26 mouse cellular contexts compared by ENCODE assay signal in the genomic region with DNA sequence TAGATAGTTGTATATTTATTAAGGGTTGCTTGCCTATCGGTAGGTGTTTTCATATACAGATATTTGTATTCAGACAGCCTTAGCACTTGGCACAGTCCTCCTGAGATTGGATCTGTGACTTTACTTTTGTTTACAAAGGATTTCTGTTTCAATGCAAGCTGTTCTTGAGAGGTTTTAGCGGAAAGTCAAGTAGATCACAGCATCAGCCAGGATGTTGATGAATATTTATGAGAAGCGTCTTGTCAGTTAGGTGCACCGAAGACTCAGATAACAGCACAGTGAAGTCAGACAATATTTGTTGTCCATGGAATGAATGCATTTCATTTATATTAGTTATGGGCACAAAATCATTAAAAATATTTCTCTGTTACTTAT. TPM values are rescaled to one million over a fixed set of nuclear protein-coding genes. Genes with fewer than 3 reads are reported as not detected.
DNase-seq lines count a peak whose midpoint lies in the region; ATAC-seq lines count a peak whose summit lies in the region.
"Had no signal": no experiment of that assay in that cellular context is flagged by ENCODE, and none has a peak within 500 bp of the region (broad histone marks: within the 10 kb centered on the region; RNA-seq: fewer than 3 reads in every experiment).

No protein-coding gene starts in this region.

- H3K27ac ChIP-seq in forebrain, embryonic 14.5 days (ENCODE audit: low read depth, low read length), result no peak overlapping the region
- no peak overlapping the region for H3K27ac ChIP-seq in forebrain, embryonic 10.5 days
- H3K27ac ChIP-seq in hindbrain, embryonic 13.5 days, result 0 out of 2 replicates have a peak overlapping the region, but pooled peaks have one; percentile 13
- no peak overlapping the region for H3K27ac ChIP-seq in hindbrain, embryonic 11.5 days (ENCODE audit: low read depth, low read length)
- H3K27ac ChIP-seq in midbrain, embryonic 13.5 days, result 0 out of 2 replicates have a peak overlapping the region, but pooled peaks have one; percentile 21
- no peak overlapping the region for H3K27ac ChIP-seq in midbrain, embryonic 11.5 days (ENCODE audit: low read depth, low read length)
- H3K27ac ChIP-seq: embryonic facial prominence, embryonic 15.5 days; heart, adult 2 months; heart, embryonic 15.5 days; intestine, embryonic 15.5 days had no signal

- ATAC-seq in forebrain, embryonic 14.5 days, result no peak
- no peak for ATAC-seq in hindbrain, embryonic 13.5 days (ENCODE audit: low FRiP score)
- no peak for ATAC-seq in hindbrain, embryonic 11.5 days (ENCODE audit: low FRiP score)
- no peak; the same call in 1 of the 2 replicates for ATAC-seq in midbrain, embryonic 13.5 days
- ATAC-seq in midbrain, embryonic 11.5 days (ENCODE audit: low FRiP score), result no peak
- ATAC-seq: CD4-positive, CD25-positive, alpha-beta regulatory T cell, adult 4 months; forebrain, embryonic 13.5 days; intestine, embryonic 15.5 days had no signal

- WGBS in forebrain, embryonic 14.5 days, result 50% methylated on average over 4 of the region's 4 CpGs
- 86% methylated on average over 4 of the region's 4 CpGs for WGBS in forebrain, embryonic 10.5 days
- 52% methylated on average over 4 of the region's 4 CpGs for WGBS in hindbrain, embryonic 13.5 days
- WGBS in hindbrain, embryonic 11.5 days, result 67% methylated on average over 4 of the region's 4 CpGs
- 40% methylated on average over 4 of the region's 4 CpGs for WGBS in midbrain, embryonic 13.5 days
- 61% methylated on average over 4 of the region's 4 CpGs for WGBS in midbrain, embryonic 11.5 days

- H3K27me3 ChIP-seq in forebrain, embryonic 14.5 days (replicated peaks; ENCODE audit: control insufficient read depth, insufficient read depth, low read length), result no peaks in the 10 kb centered on the region
- no peaks in the 10 kb centered on the region for H3K27me3 ChIP-seq in forebrain, embryonic 10.5 days (ENCODE audit: poor library complexity, severe bottlenecking)
- no peaks in the 10 kb centered on the region for H3K27me3 ChIP-seq in hindbrain, embryonic 13.5 days
- H3K27me3 ChIP-seq in hindbrain, embryonic 11.5 days (ENCODE audit: control insufficient read depth, insufficient read depth, low read length), result no peaks in the 10 kb centered on the region
- no peaks in the 10 kb centered on the region for H3K27me3 ChIP-seq in midbrain, embryonic 13.5 days
- no peaks in the 10 kb centered on the region for H3K27me3 ChIP-seq in midbrain, embryonic 11.5 days (ENCODE audit: control insufficient read depth, insufficient read depth, low read length)
- H3K27me3 ChIP-seq: embryonic facial prominence, embryonic 15.5 days; heart, embryonic 15.5 days; intestine, embryonic 15.5 days had no signal

- H3K36me3 ChIP-seq in forebrain, embryonic 14.5 days (ENCODE audit: control insufficient read depth, insufficient read depth, low read length), result no peaks in the 10 kb centered on the region
- no peaks in the 10 kb centered on the region for H3K36me3 ChIP-seq in forebrain, embryonic 10.5 days (replicated peaks)
- no peaks in the 10 kb centered on the region for H3K36me3 ChIP-seq in hindbrain, embryonic 13.5 days
- H3K36me3 ChIP-seq in hindbrain, embryonic 11.5 days (ENCODE audit: control insufficient read depth, insufficient read depth, low read length), result no peaks in the 10 kb centered on the region
- no peaks in the 10 kb centered on the region for H3K36me3 ChIP-seq in midbrain, embryonic 13.5 days
- H3K36me3 ChIP-seq in midbrain, embryonic 11.5 days (ENCODE audit: control insufficient read depth, insufficient read depth, low read length), result no peaks in the 10 kb centered on the region
- H3K36me3 ChIP-seq: embryonic facial prominence, embryonic 15.5 days; G1E; heart, embryonic 15.5 days; intestine, embryonic 15.5 days had no signal

- no peak overlapping the region for H3K4me3 ChIP-seq in forebrain, embryonic 14.5 days (ENCODE audit: low read depth, low read length)
- H3K4me3 ChIP-seq in forebrain, embryonic 10.5 days, result no peak overlapping the region
- no peak overlapping the region for H3K4me3 ChIP-seq in hindbrain, embryonic 13.5 days
- no peak overlapping the region for H3K4me3 ChIP-seq in hindbrain, embryonic 11.5 days (ENCODE audit: low read depth, low read length)
- H3K4me3 ChIP-seq in midbrain, embryonic 13.5 days (replicated peaks), result no peak overlapping the region
- no peak overlapping the region for H3K4me3 ChIP-seq in midbrain, embryonic 11.5 days (ENCODE audit: low read depth, low read length)
- H3K4me3 ChIP-seq: embryonic facial prominence, embryonic 15.5 days; erythroblast, embryonic 14.5 days; forebrain, embryonic 13.5 days; heart, adult 2 months; heart, embryonic 15.5 days; intestine, embryonic 15.5 days had no signal

- DNase-seq in forebrain, embryonic 14.5 days (ENCODE audit: low spot score), result peak; percentile 57
- DNase-seq in forebrain, embryonic 10.5 days (ENCODE audit: extremely low spot score, low spot score), result no peak
- no peak for DNase-seq in hindbrain, embryonic 11.5 days (ENCODE audit: low spot score)
- DNase-seq in midbrain, embryonic 11.5 days (ENCODE audit: low spot score, missing footprints), result no peak
- DNase-seq in thymus, postnatal 14 days, result no peak
- DNase-seq: adrenal gland, adult 8-10 months; adrenal gland, postnatal 36 days; B cell, adult 2 months; cerebellum, adult 11 months; cerebellum, adult 8-10 months; cerebellum, postnatal 14 days; embryo, embryonic 11 days; gastrocnemius, postnatal 10 days; heart, adult 2 months; heart, postnatal 14 days; kidney, adult 18-20 months had no signal

- H3K4me2 ChIP-seq in forebrain, embryonic 14.5 days (ENCODE audit: low read length), result no peak overlapping the region
- no peak overlapping the region for H3K4me2 ChIP-seq in hindbrain, embryonic 13.5 days
- no peak overlapping the region for H3K4me2 ChIP-seq in hindbrain, embryonic 11.5 days (replicated peaks; ENCODE audit: low read depth, low read length)
- no peak overlapping the region for H3K4me2 ChIP-seq in midbrain, embryonic 13.5 days (replicated peaks)
- no peak overlapping the region for H3K4me2 ChIP-seq in midbrain, embryonic 11.5 days
- H3K4me2 ChIP-seq: embryonic facial prominence, embryonic 15.5 days; forebrain, embryonic 13.5 days; heart, embryonic 11.5 days; heart, embryonic 15.5 days; intestine, embryonic 15.5 days had no signal

- no peaks in the 10 kb centered on the region for H3K9me3 ChIP-seq in forebrain, embryonic 14.5 days (replicated peaks; ENCODE audit: control insufficient read depth, low read length)
- no peaks in the 10 kb centered on the region for H3K9me3 ChIP-seq in forebrain, embryonic 10.5 days
- H3K9me3 ChIP-seq in hindbrain, embryonic 13.5 days, result no peaks in the 10 kb centered on the region
- H3K9me3 ChIP-seq in hindbrain, embryonic 11.5 days (ENCODE audit: control insufficient read depth, low read length), result no peaks in the 10 kb centered on the region
- H3K9me3 ChIP-seq in midbrain, embryonic 13.5 days, result no peaks in the 10 kb centered on the region
- no peaks in the 10 kb centered on the region for H3K9me3 ChIP-seq in midbrain, embryonic 11.5 days (ENCODE audit: control insufficient read depth, low read length)
- H3K9me3 ChIP-seq: embryonic facial prominence, embryonic 15.5 days; forebrain, embryonic 13.5 days; heart, embryonic 15.5 days; intestine, embryonic 15.5 days had no signal

- H3K9ac ChIP-seq in forebrain, embryonic 14.5 days (ENCODE audit: low read length), result no peak overlapping the region
- no peak overlapping the region for H3K9ac ChIP-seq in hindbrain, embryonic 13.5 days
- H3K9ac ChIP-seq in hindbrain, embryonic 11.5 days (ENCODE audit: low read depth, low read length), result no peak overlapping the region
- H3K9ac ChIP-seq in midbrain, embryonic 13.5 days (replicated peaks), result no peak overlapping the region
- H3K9ac ChIP-seq in midbrain, embryonic 11.5 days (ENCODE audit: low read length), result no peak overlapping the region
- H3K9ac ChIP-seq: embryonic facial prominence, embryonic 15.5 days; forebrain, embryonic 13.5 days; heart, embryonic 15.5 days; intestine, embryonic 15.5 days had no signal

- H3K4me1 ChIP-seq in forebrain, embryonic 14.5 days (ENCODE audit: control insufficient read depth, insufficient read depth, low read length), result no peaks in the 10 kb centered on the region
- H3K4me1 ChIP-seq in forebrain, embryonic 10.5 days, result peaks cover 15% of the 10 kb centered on the region
- H3K4me1 ChIP-seq in hindbrain, embryonic 13.5 days (replicated peaks), result peaks cover 31% of the 10 kb centered on the region
- H3K4me1 ChIP-seq in hindbrain, embryonic 11.5 days (replicated peaks; ENCODE audit: control insufficient read depth, insufficient read depth, low read length), result no peaks in the 10 kb centered on the region
- H3K4me1 ChIP-seq in midbrain, embryonic 13.5 days (replicated peaks), result peaks cover 28% of the 10 kb centered on the region
- peaks cover 4% of the 10 kb centered on the region; the same call in 1 of the 2 replicates for H3K4me1 ChIP-seq in midbrain, embryonic 11.5 days (ENCODE audit: control insufficient read depth, insufficient read depth, low read length)

RNA-seq across cellular contexts. Expression of gene Dclk3, which starts 19.0 kb away (rescaled TPM):
- polyA plus RNA-seq in forebrain, embryonic 14.5 days (2014; fragmentation: Nextera tagmentation; extraction: Ambion mirVana), result 2.1 and 3.0 TPM in 2 replicates
- 0.14 and 0.21 TPM in 2 replicates for polyA plus RNA-seq in forebrain, embryonic 10.5 days (2016; fragmentation: Nextera tagmentation; extraction: Ambion mirVana)
- 4.4 and 4.9 TPM in 2 replicates for polyA plus RNA-seq in hindbrain, embryonic 13.5 days (2015; fragmentation: Nextera tagmentation; extraction: Ambion mirVana)
- polyA plus RNA-seq in hindbrain, embryonic 11.5 days (2014; fragmentation: Nextera tagmentation; extraction: Ambion mirVana), result 0.32 and 1.1 TPM in 2 replicates
- 2.2 and 3.1 TPM in 2 replicates for polyA plus RNA-seq in midbrain, embryonic 13.5 days (2015; fragmentation: Nextera tagmentation; extraction: Ambion mirVana)
- 0.18 and 0.28 TPM in 2 replicates for polyA plus RNA-seq in midbrain, embryonic 11.5 days (2014; fragmentation: Nextera tagmentation; extraction: Ambion mirVana)
- polyA plus RNA-seq: CD4-positive, CD25-positive, alpha-beta regulatory T cell, adult 4 months; erythroblast, embryonic 14.5 days; G1E had no signal

Comparison
In these comparisons a context has a peak if more than half of its experiments do, and no peak if none do; other contexts are left out.
1. H3K27ac ChIP-seq: peak in hindbrain, embryonic 13.5 days (single experiment) and midbrain, embryonic 13.5 days (single experiment); none in forebrain, embryonic 14.5 days (single experiment), forebrain, embryonic 10.5 days (single experiment), hindbrain, embryonic 11.5 days (single experiment) and midbrain, embryonic 11.5 days (single experiment).